Mouse (Mus musculus): ENCODE measurements at regions not wholly inside any gene's neighbourhood (a gene's known extent, or its start where the extent isn't known, plus 50 kb on each side); places are given as distances from the start of the nearest gene placed in this dataset.

GRCm38 (mm10) chr13:73170301-73170700 lies 90.0 kb upstream of the Irx4 start:
- no peak for DNase-seq

GRCm38 (mm10) chr13:73207931-73208448 lies 52.3 kb upstream of the Irx4 start:
- no peak for DNase-seq

Measured in right cerebral cortex, postnatal 25 days (tissue).